In genomic region chr10:62858967-62859366, GRCm38 (mm10) we compare ENCODE assay signal across 29 mouse cellular contexts. TPM values are rescaled to one million over a fixed set of nuclear protein-coding genes. Genes with fewer than 3 reads are reported as not detected.
A peak's percentile ranks its signal among the peaks of the same experiment; 100 is the strongest.
DNase-seq lines count a peak whose midpoint lies in the region; ATAC-seq lines count a peak whose summit lies in the region.
"Had no signal": no experiment of that assay in that cellular context is flagged by ENCODE, and none has a peak within 500 bp of the region (broad histone marks: within the 10 kb centered on the region; RNA-seq: fewer than 3 reads in every experiment).

No protein-coding gene starts in this region.

- H3K36me3 ChIP-seq in intestine, embryonic 16.5 days (ENCODE audit: control insufficient read depth, insufficient read depth, low read length): no peaks in the 10 kb centered on the region

- no peak overlapping the region for H3K9ac ChIP-seq in intestine, embryonic 16.5 days (ENCODE audit: low read depth, low read length)
- H3K9ac ChIP-seq: embryonic facial prominence, embryonic 13.5 days; forebrain, embryonic 12.5 days; forebrain, embryonic 15.5 days; heart, embryonic 13.5 days; hindbrain, embryonic 14.5 days had no signal

- peak; percentile 75 for ATAC-seq in CD4-positive, CD25-positive, alpha-beta regulatory T cell, adult 4 months
- peak; percentile 59 for ATAC-seq in activated CD4-positive, CD25-positive, alpha-beta regulatory T cell, adult 4 months
- no peak for ATAC-seq in intestine, embryonic 16.5 days
- ATAC-seq: forebrain, embryonic 15.5 days; hindbrain, postnatal 0 days had no signal

- H3K9me3 ChIP-seq in intestine, embryonic 16.5 days (ENCODE audit: control insufficient read depth, low read length): peaks cover 5% of the 10 kb centered on the region; the same call in 1 of the 2 replicates
- H3K9me3 ChIP-seq: forebrain, embryonic 15.5 days; heart, embryonic 10.5 days had no signal

- peak; percentile 33 for DNase-seq in thymus, postnatal 14 days
- DNase-seq in thymus, postnatal 10 days (ENCODE audit: low spot score in 2 of 2): no peak
- DNase-seq in thymus, postnatal 4 days: peak; percentile 28
- no peak for DNase-seq in frontal cortex, postnatal 10 days (ENCODE audit: low spot score in 2 of 2)
- no peak for DNase-seq in cerebellum, adult 11 months
- DNase-seq: adrenal gland, adult 2 months; adrenal gland, postnatal 14 days; cerebellum, adult 11-12 months; cerebellum, adult 8-10 months; cerebellum, postnatal 10 days; cerebellum, postnatal 36 days; embryo, embryonic 11 days; gastrocnemius, postnatal 10 days; gastrocnemius, postnatal 36 days; heart, adult 2 months; heart, postnatal 14 days; heart, postnatal 4 days had no signal

- no peak overlapping the region for H3K4me2 ChIP-seq in intestine, embryonic 16.5 days (ENCODE audit: low read depth, low read length)
- H3K4me2 ChIP-seq: embryonic facial prominence, embryonic 13.5 days; forebrain, embryonic 12.5 days; forebrain, embryonic 15.5 days; heart, embryonic 13.5 days; hindbrain, embryonic 14.5 days had no signal

- no peak overlapping the region for H3K27ac ChIP-seq in intestine, embryonic 16.5 days (ENCODE audit: low read length)
- H3K27ac ChIP-seq: embryonic facial prominence, embryonic 10.5 days; embryonic facial prominence, embryonic 13.5 days; forebrain, embryonic 12.5 days; forebrain, embryonic 15.5 days; heart, adult 2 months; heart, embryonic 10.5 days; heart, embryonic 13.5 days; hindbrain, embryonic 14.5 days; hindbrain, postnatal 0 days had no signal

- H3K4me3 ChIP-seq in intestine, embryonic 16.5 days (ENCODE audit: low read length): no peak overlapping the region
- H3K4me3 ChIP-seq: embryonic facial prominence, embryonic 10.5 days; embryonic facial prominence, embryonic 13.5 days; erythroblast, embryonic 14.5 days; forebrain, embryonic 12.5 days; forebrain, embryonic 15.5 days; heart, adult 2 months; heart, embryonic 10.5 days; heart, embryonic 13.5 days had no signal

- H3K27me3 ChIP-seq in intestine, embryonic 16.5 days (replicated peaks; ENCODE audit: control insufficient read depth, insufficient read depth, low read length): no peaks in the 10 kb centered on the region
- H3K27me3 ChIP-seq: embryonic facial prominence, embryonic 13.5 days; forebrain, embryonic 12.5 days; forebrain, embryonic 15.5 days; heart, embryonic 13.5 days had no signal

- no peaks in the 10 kb centered on the region; the same call in 1 of the 2 replicates for H3K4me1 ChIP-seq in intestine, embryonic 16.5 days (ENCODE audit: control insufficient read depth, insufficient read depth, low read length)

- 94% methylated on average over 5 of the region's 5 CpGs for WGBS in intestine, embryonic 16.5 days

RNA-seq across cellular contexts. Expression of gene Tet1, which starts 49.8 kb away (rescaled TPM):
- 1 to 10 TPM; 6.9 to 7.2 TPM for polyA plus RNA-seq in CD4-positive, CD25-positive, alpha-beta regulatory T cell, adult 4 months (2017; shearing (Covaris generic))
- 1 to 10 TPM; 5.1 to 6.3 TPM for polyA plus RNA-seq in activated CD4-positive, CD25-positive, alpha-beta regulatory T cell, adult 4 months (2017; shearing (Covaris generic))
- 10.6 and 11.1 TPM in 2 replicates for polyA plus RNA-seq in intestine, embryonic 16.5 days (2015; fragmentation: Nextera tagmentation; extraction: Ambion mirVana)
- polyA plus RNA-seq: erythroblast, embryonic 14.5 days had no signal

Comparison
In these comparisons a context has a peak if more than half of its experiments do, and no peak if none do; other contexts are left out.
1. DNase-seq: peak in thymus, postnatal 14 days (single experiment) and thymus, postnatal 4 days (single experiment); none in thymus, postnatal 10 days (0 of 2), frontal cortex, postnatal 10 days (0 of 2) and cerebellum, adult 11 months (single experiment).